Mouse (Mus musculus) kidney, adult 2 months (tissue): ENCODE measurements around the gene Spire2.

Experiments
- CTCF ChIP-seq: fragments of 200-500 bp; conservative IDR thresholded peaks from 2 replicates; pipeline ENCODE4 v1.5.1; 2011; ENCODE audit warnings: low read depth, mild to moderate bottlenecking, control low read depth, low read length, moderate library complexity, mixed read lengths; ENCODE audit not compliant: insufficient read depth, insufficient read length
- POLR2A ChIP-seq: fragments of 200-500 bp; IDR thresholded peaks from one replicate; pipeline ENCODE4 v1.6.1; 2011; ENCODE audit warnings: low read depth, low read length, control low read depth

- TF ChIP-seq CTCF (no peak), POLR2A (no peak)
Measured at GRCm38 (mm10) chr8:123342253-123342652, 9.7 kb downstream of the Spire2 start.
